Mouse (Mus musculus) neural tube, embryonic 14.5 days (tissue): Measurements from ENCODE around the gene Psmb11. TPM values are rescaled to one million over a fixed set of nuclear protein-coding genes. Genes with fewer than 3 reads are reported as not detected.

Experiments
- ATAC-seq: fragments of 200-750 bp; cut with Nextera tagmentation; 2 replicates; pipeline ENCODE4 v1.8.0; 2017; ENCODE audit warnings: low read depth, mild to moderate bottlenecking, moderate TSS enrichment, moderate library complexity
- H3K27ac ChIP-seq: fragments of 300-500 bp; sonication (generic); 2 replicates; pipeline ENCODE4 v1.5.1; 2014; ENCODE audit warnings: low read depth, mild to moderate bottlenecking, control low read depth, low read length, moderate library complexity, mixed read lengths
- H3K27me3 ChIP-seq: fragments of 300-500 bp; sonication (generic); 2 replicates; pipeline ENCODE4 v1.6.1; 2014; ENCODE audit warnings: low read length; ENCODE audit not compliant: control insufficient read depth, insufficient read depth
- H3K36me3 ChIP-seq: fragments of 300-500 bp; sonication (generic); 2 replicates; pipeline ENCODE4 v1.6.1; 2014; ENCODE audit warnings: low read length, mixed read lengths; ENCODE audit not compliant: control insufficient read depth, insufficient read depth
- H3K4me1 ChIP-seq: fragments of 300-500 bp; sonication (generic); 2 replicates; pipeline ENCODE4 v1.6.1; 2014; ENCODE audit warnings: low read length; ENCODE audit not compliant: control insufficient read depth, insufficient read depth
- H3K4me2 ChIP-seq: fragments of 300-500 bp; sonication (generic); 2 replicates; pipeline ENCODE4 v1.6.1; 2014; ENCODE audit warnings: mild to moderate bottlenecking, low read depth, low read length, control low read depth
- H3K4me3 ChIP-seq: fragments of 300-500 bp; sonication (generic); 2 replicates; pipeline ENCODE4 v1.5.1; 2014; ENCODE audit warnings: low read depth, low read length, control low read depth, mixed read lengths
- H3K9ac ChIP-seq: fragments of 300-500 bp; sonication (generic); replicated peaks from 2 replicates; pipeline ENCODE4 v1.6.1; 2014; ENCODE audit warnings: low read depth, mild to moderate bottlenecking, control low read depth, low read length, mixed read lengths
- H3K9me3 ChIP-seq: fragments of 300-500 bp; sonication (generic); 2 replicates; pipeline ENCODE4 v1.6.1; 2016; ENCODE audit warnings: low read length; ENCODE audit not compliant: control insufficient read depth
- WGBS: fragments of 180-500 bp; shearing (Covaris S2); extraction: QIAGEN DNeasy Blood & Tissue Kit; methylation state at CpG from one replicate; pipeline ENCODE4 v1.1.7; 2014; 5-methylcytosine and 5-hydroxymethylcytosine counted together
- polyA plus RNA-seq: library from polyadenylated mRNA; unstranded; fragments of >200 nt; fragmentation: Nextera tagmentation; extraction: Ambion mirVana; gene quantifications from 2 replicates; pipeline ENCODE4 v1.2.1, GENCODE M21; 2014

Psmb11 gene
- polyA plus RNA-seq, 1 experiment from 2014 or later, result 0.05 TPM

DNA sequence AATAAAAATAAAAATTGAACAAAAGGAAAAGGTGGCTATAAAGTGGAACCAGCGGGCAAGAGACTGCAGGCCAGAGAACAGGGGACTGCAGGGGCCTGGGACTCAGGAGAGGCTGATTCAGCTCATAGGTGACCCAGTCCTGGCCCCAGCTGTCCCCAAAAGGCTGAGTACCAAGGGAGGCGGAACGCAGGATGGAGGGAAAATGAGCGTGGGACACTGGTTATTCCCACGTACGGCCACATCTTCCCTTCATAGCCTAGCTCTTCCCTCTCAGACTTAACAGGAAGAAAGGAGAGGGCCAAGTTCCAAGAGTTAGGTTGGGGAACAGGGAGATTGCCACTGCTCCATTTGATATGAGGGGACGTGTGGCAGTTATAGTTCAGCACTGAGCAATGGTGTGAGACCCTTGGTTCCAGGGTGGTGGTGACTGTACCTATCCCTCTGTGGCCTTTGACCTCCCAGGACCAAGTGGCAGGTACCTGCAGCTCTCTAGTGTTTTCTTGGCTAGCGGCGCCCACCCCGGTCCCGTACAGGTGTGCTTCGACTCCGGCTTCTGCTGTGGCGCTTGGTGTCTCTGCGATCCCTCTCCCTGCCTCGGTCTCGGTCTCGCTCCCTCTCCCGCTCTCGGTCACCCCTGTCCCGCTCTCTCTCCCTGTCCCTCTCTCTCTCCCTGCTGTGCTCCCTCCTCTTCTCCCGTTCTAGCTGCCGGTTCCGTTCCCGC is 21.2 kb downstream of the Psmb11 start:
- no peak overlapping the region for H3K9ac ChIP-seq
- no peaks in the 10 kb centered on the region for H3K9me3 ChIP-seq
- no peaks in the 10 kb centered on the region for H3K27me3 ChIP-seq
- H3K4me1 ChIP-seq, result peaks cover 14% of the 10 kb centered on the region
- no peak for ATAC-seq
- H3K4me3 ChIP-seq, result no peak overlapping the region
- no peak overlapping the region for H3K4me2 ChIP-seq
- H3K27ac ChIP-seq, result no peak overlapping the region
- H3K36me3 ChIP-seq, result peaks cover 52% of the 10 kb centered on the region
- WGBS, result 80% methylated on average over 25 of the region's 25 CpGs

DNA sequence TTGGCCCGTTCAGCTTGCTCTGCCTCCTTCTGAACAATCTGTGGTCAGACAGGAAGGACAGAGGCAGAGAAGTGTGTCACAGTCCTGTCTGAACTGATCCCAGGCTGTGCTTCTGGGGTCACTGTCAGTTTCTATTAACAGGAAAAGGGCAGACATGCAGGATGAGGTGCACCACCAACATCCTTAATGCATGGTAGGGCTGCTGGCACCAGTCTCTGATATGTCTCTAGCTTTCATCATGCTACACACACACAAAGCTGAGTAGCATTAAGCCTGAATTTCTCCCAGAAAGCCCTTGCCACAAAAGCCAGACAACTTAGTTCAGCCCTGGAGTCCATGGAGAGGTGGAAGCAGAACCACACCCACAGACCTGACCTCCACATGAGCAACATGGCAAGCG is 21.8 kb downstream of the Psmb11 start:
- Histone ChIP-seq H3K9ac (no peak overlapping the region), H3K4me2 (no peak overlapping the region), H3K36me3 (peaks cover 58% of the 10 kb centered on the region), H3K27me3 (no peaks in the 10 kb centered on the region), H3K9me3 (no peaks in the 10 kb centered on the region), H3K27ac (no peak overlapping the region), H3K4me3 (no peak overlapping the region), H3K4me1 (peaks cover 14% of the 10 kb centered on the region)
- no peak for ATAC-seq
- 87% methylated on average over 2 of the region's 2 CpGs for WGBS

DNA sequence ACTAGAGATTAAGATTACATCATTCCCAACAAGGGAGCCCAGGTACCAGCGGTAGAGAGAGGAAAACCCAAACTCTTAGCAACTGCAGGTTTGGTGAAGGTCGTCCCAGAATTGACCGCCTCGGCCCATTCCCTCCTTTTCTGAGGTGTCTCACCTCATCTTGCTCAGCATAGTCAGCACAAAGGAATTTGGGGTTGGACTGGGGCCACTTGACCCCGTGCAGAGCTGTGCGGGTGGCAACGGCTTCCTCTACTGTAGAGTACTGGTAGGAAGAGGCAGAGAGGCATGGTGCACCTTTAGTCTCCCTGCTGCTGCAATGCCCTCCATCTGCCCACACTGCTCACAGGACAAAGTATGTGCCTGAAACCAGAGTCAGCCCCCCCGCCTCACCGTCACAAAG is 23.1 kb downstream of the Psmb11 start:
- H3K4me3 ChIP-seq, result no peak overlapping the region
- peaks cover 66% of the 10 kb centered on the region for H3K36me3 ChIP-seq
- 96% methylated on average over 9 of the region's 9 CpGs for WGBS
- H3K27ac ChIP-seq, result no peak overlapping the region
- no peak overlapping the region for H3K4me2 ChIP-seq
- peaks cover 15% of the 10 kb centered on the region for H3K4me1 ChIP-seq
- no peak overlapping the region for H3K9ac ChIP-seq
- no peaks in the 10 kb centered on the region for H3K27me3 ChIP-seq
- no peaks in the 10 kb centered on the region for H3K9me3 ChIP-seq
- no peak for ATAC-seq

DNA sequence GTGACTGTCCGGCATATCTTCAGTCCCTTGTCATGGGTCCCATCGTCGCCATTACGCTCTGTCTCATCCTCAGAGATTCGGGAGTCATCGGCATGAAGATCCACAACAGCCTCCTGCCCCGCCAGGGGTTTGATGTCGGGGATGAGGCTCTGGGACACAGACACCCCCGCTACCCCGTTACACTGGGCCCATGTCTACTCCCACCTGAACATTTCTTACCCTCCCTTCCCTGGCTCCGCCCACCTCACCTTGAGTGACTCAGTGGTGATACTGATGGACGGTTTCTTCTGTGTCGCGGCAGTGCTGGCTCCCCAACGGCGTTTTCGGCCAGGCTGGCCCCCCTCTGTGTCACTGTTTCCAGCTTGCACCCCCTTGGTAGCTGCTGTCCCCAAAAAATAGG is 25.2 kb downstream of the Psmb11 start:
- H3K4me1 ChIP-seq, result peaks cover 16% of the 10 kb centered on the region
- H3K4me2 ChIP-seq, result no peak overlapping the region
- no peaks in the 10 kb centered on the region for H3K27me3 ChIP-seq
- peaks cover 83% of the 10 kb centered on the region for H3K36me3 ChIP-seq
- WGBS, result 97% methylated on average over 17 of the region's 17 CpGs
- no peak overlapping the region for H3K4me3 ChIP-seq
- no peaks in the 10 kb centered on the region for H3K9me3 ChIP-seq
- no peak overlapping the region for H3K9ac ChIP-seq
- H3K27ac ChIP-seq, result no peak overlapping the region
- ATAC-seq, result no peak

DNA sequence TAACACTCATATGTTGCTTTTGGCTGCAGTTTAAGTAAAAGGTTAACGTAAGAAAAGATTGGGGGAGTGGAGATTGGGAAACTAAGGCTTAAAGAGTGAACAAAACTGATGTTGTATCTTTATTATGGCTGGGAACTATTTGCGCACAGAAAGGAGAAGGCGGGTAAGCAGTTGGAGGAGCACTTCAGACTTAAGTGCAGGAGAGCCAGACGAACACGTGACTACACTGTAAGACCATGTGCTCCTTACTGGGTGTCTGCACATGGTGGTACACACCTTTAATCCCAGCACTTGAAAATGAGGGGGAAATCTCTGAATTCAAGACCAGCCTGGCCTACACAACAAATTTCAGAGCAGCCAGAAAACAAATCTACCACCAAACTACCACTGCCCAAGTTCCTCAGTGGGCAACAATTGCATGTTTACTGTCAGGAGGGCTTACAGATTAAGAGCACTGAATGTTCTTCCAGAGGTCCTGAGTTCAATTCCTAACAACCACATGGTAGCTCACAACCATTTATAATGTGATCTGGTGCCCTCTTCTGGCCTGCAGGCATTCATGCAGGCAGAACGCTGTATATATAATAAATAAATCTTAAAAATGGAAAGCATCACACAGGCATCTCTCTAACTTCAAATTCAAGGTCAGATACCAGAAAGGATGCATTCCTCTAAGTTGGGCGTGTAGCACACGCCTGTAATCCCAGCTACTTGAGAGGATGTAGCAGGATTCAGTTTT is 25.8 kb downstream of the Psmb11 start:
- Histone ChIP-seq H3K4me3 (no peak overlapping the region), H3K4me2 (no peak overlapping the region), H3K9ac (no peak overlapping the region), H3K4me1 (peaks cover 21% of the 10 kb centered on the region), H3K9me3 (no peaks in the 10 kb centered on the region), H3K27ac (no peak overlapping the region), H3K27me3 (no peaks in the 10 kb centered on the region), H3K36me3 (peaks cover 87% of the 10 kb centered on the region)
- 93% methylated on average over 8 of the region's 8 CpGs for WGBS
- no peak for ATAC-seq

DNA sequence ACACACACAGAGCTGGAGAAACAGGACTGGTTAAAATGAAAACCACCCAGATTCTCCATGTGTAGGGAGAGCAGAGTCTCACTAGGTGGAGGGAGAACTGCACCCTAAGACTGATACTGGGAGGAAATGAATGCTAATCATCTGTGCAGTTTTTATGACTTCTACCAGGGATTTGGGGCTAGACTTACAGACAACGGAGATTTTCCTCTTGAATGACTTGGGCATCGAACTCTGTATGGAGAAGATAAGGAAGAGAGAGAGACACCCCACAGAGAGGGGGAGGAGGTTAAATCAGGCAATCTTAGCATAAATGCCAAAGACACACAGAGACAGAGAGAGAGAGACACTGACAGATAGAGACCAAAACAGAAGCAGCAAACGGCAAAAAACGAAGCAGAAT is 26.7 kb downstream of the Psmb11 start:
- no peak for ATAC-seq
- no peak overlapping the region for H3K4me3 ChIP-seq
- H3K4me1 ChIP-seq, result peaks cover 24% of the 10 kb centered on the region
- no peak overlapping the region for H3K9ac ChIP-seq
- no peak overlapping the region for H3K27ac ChIP-seq
- H3K9me3 ChIP-seq, result no peaks in the 10 kb centered on the region
- no peaks in the 10 kb centered on the region for H3K27me3 ChIP-seq
- 81% methylated on average over 4 of the region's 4 CpGs for WGBS
- no peak overlapping the region for H3K4me2 ChIP-seq
- peaks cover 79% of the 10 kb centered on the region for H3K36me3 ChIP-seq

DNA sequence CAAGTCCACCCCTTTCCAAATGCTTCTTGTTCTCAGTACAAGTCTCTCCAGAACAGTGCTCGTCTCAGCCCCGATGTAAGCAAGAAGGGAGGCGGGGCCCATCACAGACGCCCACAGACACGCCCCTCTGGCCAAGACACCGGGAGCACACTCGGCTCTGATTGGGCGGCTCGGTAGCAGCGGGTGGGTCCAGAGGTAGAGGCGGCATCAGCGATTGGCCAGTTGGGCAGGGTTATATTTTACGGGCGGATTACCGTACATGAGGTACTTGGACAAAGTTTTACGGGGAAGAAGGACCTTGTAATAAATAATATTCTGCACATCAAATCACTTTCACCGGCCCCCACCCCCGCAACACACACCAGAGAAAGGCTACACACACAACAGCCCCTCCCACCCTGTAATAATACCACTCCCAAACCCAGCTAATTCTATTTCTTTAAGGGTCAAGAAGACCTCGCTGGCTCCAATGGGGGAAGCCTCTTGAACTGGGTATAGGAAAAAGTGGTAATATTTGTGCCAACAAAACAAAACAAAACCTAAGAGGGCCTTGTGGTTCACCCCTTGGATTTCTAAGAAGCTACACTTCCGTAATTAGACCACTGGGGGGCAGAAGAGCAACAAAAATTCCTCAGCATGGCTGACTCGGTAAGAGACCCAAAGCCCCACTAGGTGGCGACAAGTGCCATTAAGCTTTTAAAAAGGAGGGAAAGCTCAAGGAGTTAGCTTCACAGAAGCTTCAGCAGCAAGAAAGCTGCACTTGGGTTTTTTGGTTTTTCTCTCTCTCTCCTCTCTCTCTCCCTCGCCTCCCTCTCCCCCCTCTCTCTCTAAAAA is 29.6 kb downstream of the Psmb11 start:
- peaks cover 24% of the 10 kb centered on the region for H3K4me1 ChIP-seq
- peaks cover 52% of the 10 kb centered on the region for H3K36me3 ChIP-seq
- H3K4me3 ChIP-seq, result no peak overlapping the region
- no peaks in the 10 kb centered on the region for H3K27me3 ChIP-seq
- peak overlapping the region; percentile 6; the same call in 1 of the 2 replicates for H3K4me2 ChIP-seq
- H3K27ac ChIP-seq, result no peak overlapping the region
- 69% methylated on average over 23 of the region's 23 CpGs for WGBS
- peak; percentile 38 for ATAC-seq
- H3K9me3 ChIP-seq, result no peaks in the 10 kb centered on the region
- no peak overlapping the region for H3K9ac ChIP-seq

DNA sequence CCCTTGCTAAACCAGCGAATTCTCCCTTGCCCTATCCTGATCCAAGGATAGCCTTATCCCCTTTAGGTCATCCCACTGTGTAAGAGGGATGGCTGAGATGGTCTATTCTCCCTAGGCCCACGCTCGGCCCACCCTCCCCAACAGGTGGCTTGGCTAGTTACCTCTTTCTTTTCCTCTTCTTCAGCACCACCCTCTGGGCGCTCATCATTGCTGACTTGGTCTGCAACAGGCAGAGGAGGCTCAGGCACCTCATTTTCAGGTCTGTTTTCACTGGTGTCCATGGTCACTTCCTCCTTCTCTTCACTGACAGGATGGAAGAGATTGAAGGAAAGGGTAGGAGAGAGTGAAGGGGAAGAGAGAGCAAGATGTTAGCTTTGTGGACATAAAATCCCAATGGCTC is 30.3 kb downstream of the Psmb11 start:
- no peak overlapping the region for H3K9ac ChIP-seq
- no peaks in the 10 kb centered on the region for H3K27me3 ChIP-seq
- H3K9me3 ChIP-seq, result no peaks in the 10 kb centered on the region
- H3K36me3 ChIP-seq, result peaks cover 51% of the 10 kb centered on the region
- H3K4me3 ChIP-seq, result peak overlapping the region; percentile 63; the same call in 1 of the 2 replicates
- peaks cover 24% of the 10 kb centered on the region for H3K4me1 ChIP-seq
- 80% methylated on average over 4 of the region's 4 CpGs for WGBS
- H3K4me2 ChIP-seq, result peak overlapping the region; percentile 6; the same call in 1 of the 2 replicates
- no peak overlapping the region for H3K27ac ChIP-seq
- 0 out of 2 replicates have a peak, but pooled peaks have one; percentile 11 for ATAC-seq
